Mouse (Mus musculus) CD8-positive naive resting alpha-beta T cell, adult 57 days (primary cell): ENCODE measurements around the gene Prl6a1. TPM values are rescaled to one million over a fixed set of nuclear protein-coding genes. Genes with fewer than 3 reads are reported as not detected.

Experiments used
- total RNA-seq: library from RNA; stranded (reverse); gene quantifications from one replicate; pipeline ENCODE4 v1.2.4, GENCODE M21; 2023

Gene Prl6a1
- total RNA-seq: not detected

GRCm38 (mm10) chr13:27312334-27313225 lies at the start of gene Prl6a1:
Gene Prl6a1, plus strand, starts transcription at chr13:27312627.

GRCm38 (mm10) chr13:27345373-27345772 lies 32.9 kb downstream of the Prl6a1 start, which contains the start of gene Prl8a2:
Gene Prl8a2, plus strand, starts transcription at chr13:27345673.

Other genes with a start within 250 kb of the Prl6a1 start
- gene Prl3d1, start 218.4 kb upstream of the Prl6a1 start, total RNA-seq: not detected
- not detected for gene Prl3d2, start 190.9 kb upstream of the Prl6a1 start, total RNA-seq
- gene Prl3d3, start 155.8 kb upstream of the Prl6a1 start, total RNA-seq: not detected
- not detected for gene Prl3c1, start 116.0 kb upstream of the Prl6a1 start, total RNA-seq
- gene Prl3b1, start 70.8 kb upstream of the Prl6a1 start, total RNA-seq: not detected
- not detected for gene Prl3a1, start 53.2 kb upstream of the Prl6a1 start, total RNA-seq
- not detected for gene Prl8a2, start 33.0 kb downstream of the Prl6a1 start, total RNA-seq
- not detected for gene Prl2b1, start 78.2 kb downstream of the Prl6a1 start, total RNA-seq
- not detected for gene Prl8a6, start 126.1 kb downstream of the Prl6a1 start, total RNA-seq
- gene Prl8a8, start 200.6 kb downstream of the Prl6a1 start, total RNA-seq: not detected